Mouse (Mus musculus) limb, embryonic 12.5 days (tissue): ENCODE results near the gene Slco4c1. TPM values are rescaled to one million over a fixed set of nuclear protein-coding genes. Genes with fewer than 3 reads are reported as not detected.
A peak's percentile ranks its signal among the peaks of the same experiment; 100 is the strongest.

Experiments
- ATAC-seq: fragments of 200-750 bp; cut with Nextera tagmentation; 2 replicates; pipeline ENCODE4 v1.8.0; 2017; ENCODE audit warnings: low read depth, moderate TSS enrichment; ENCODE audit not compliant: insufficient number of reproducible peaks, insufficient read depth, low FRiP score, low TSS enrichment
- H3K27ac ChIP-seq: fragments of 300-500 bp; sonication (generic); 2 replicates; pipeline ENCODE4 v1.5.1; 2016; ENCODE audit warnings: mild to moderate bottlenecking, moderate library complexity
- H3K27me3 ChIP-seq: fragments of 300-500 bp; sonication (generic); 2 replicates; pipeline ENCODE4 v1.6.1; 2016; ENCODE audit warnings: mild to moderate bottlenecking, moderate library complexity
- H3K36me3 ChIP-seq: fragments of 300-500 bp; sonication (generic); 2 replicates; pipeline ENCODE4 v1.6.1; 2016; ENCODE audit warnings: mild to moderate bottlenecking, moderate library complexity
- H3K4me1 ChIP-seq: fragments of 300-500 bp; sonication (generic); replicated peaks from 2 replicates; pipeline ENCODE4 v1.6.1; 2016
- H3K4me2 ChIP-seq: fragments of 300-500 bp; sonication (generic); 2 replicates; pipeline ENCODE4 v1.6.1; 2016; ENCODE audit warnings: mild to moderate bottlenecking, moderate library complexity
- H3K4me3 ChIP-seq: fragments of 300-500 bp; sonication (generic); replicated peaks from 2 replicates; pipeline ENCODE4 v1.5.1; 2016; ENCODE audit warnings: mild to moderate bottlenecking
- H3K9ac ChIP-seq: fragments of 300-500 bp; sonication (generic); replicated peaks from 2 replicates; pipeline ENCODE4 v1.6.1; 2016; ENCODE audit warnings: mild to moderate bottlenecking, moderate library complexity
- H3K9me3 ChIP-seq: fragments of 300-500 bp; sonication (generic); 2 replicates; pipeline ENCODE4 v1.6.1; 2016; ENCODE audit warnings: mild to moderate bottlenecking, moderate library complexity
- WGBS: fragments of 180-500 bp; shearing (Covaris S2); methylation state at CpG from one replicate; pipeline ENCODE4 v1.1.7; 2016; 5-methylcytosine and 5-hydroxymethylcytosine counted together
- polyA plus RNA-seq: library from polyadenylated mRNA; unstranded; fragments of >200 nt; fragmentation: Nextera tagmentation; extraction: Ambion mirVana; gene quantifications from 2 replicates; pipeline ENCODE4 v1.2.1, GENCODE M21; 2016

The Slco4c1 gene
- polyA plus RNA-seq, 1 experiment from 2014 or later = 0.04 TPM

DNA sequence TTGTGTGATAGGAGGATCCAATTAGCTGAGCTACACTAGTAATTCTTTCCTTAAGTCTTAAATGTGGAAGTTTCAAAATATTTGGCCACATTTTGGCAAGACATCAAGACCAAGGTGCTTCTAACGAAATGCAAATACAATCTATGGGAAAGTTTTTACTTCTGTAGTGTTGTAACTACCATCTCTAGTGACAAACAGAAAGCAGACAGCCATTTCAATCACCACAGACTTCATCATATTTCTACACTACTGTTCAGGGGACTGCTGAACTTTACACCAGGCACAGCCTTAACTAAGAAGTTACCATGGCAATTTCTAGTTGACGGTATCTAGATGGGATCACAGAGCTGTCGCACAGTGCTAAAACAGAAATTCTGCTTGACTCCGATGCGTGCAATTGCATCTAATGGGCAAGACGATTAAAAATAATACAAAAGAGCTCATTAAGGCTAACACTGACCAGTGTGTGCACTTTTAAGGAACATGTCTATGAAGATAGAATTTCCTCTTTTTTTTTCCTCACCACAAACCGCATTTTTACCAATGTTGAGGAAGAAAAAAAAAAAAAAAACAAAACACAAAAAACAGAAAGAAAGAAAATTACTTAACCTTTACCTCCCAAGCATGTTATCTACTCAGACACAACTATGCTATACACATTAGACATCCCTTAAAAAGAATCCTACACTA lies 11.8 kb downstream of the Slco4c1 start:
- 88% methylated on average over 7 of the region's 7 CpGs for WGBS
- H3K9ac ChIP-seq = no peak overlapping the region
- H3K4me3 ChIP-seq = no peak overlapping the region
- no peak for ATAC-seq
- H3K4me2 ChIP-seq = no peak overlapping the region
- H3K27me3 ChIP-seq = no peaks in the 10 kb centered on the region
- H3K36me3 ChIP-seq = no peaks in the 10 kb centered on the region
- no peaks in the 10 kb centered on the region for H3K9me3 ChIP-seq
- H3K4me1 ChIP-seq = no peaks in the 10 kb centered on the region
- H3K27ac ChIP-seq = no peak overlapping the region

DNA sequence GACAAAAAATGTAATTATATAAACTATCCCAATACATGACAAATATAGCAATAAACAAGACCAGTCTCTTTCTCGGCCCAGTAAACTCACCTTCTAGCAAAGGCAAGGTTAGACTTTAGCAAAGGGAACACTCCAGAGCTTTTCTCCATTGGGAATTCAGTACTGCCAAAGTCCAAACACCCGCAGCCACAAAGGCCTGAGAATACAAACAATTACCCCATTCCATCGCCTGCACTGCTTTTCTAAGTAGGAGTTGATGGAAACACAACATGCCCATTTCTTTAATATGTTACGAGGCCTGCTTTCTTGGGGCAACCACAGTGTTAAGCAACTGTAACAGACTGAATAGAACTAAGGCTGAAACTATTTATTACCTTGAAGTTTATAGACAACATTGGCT lies 18.4 kb downstream of the Slco4c1 start:
- Histone ChIP-seq H3K4me2 (no peak overlapping the region), H3K9me3 (no peaks in the 10 kb centered on the region), H3K36me3 (no peaks in the 10 kb centered on the region), H3K4me1 (no peaks in the 10 kb centered on the region), H3K27ac (no peak overlapping the region), H3K9ac (no peak overlapping the region), H3K27me3 (no peaks in the 10 kb centered on the region), H3K4me3 (no peak overlapping the region)
- WGBS = 77% methylated on average over 4 of the region's 4 CpGs
- ATAC-seq = no peak

DNA sequence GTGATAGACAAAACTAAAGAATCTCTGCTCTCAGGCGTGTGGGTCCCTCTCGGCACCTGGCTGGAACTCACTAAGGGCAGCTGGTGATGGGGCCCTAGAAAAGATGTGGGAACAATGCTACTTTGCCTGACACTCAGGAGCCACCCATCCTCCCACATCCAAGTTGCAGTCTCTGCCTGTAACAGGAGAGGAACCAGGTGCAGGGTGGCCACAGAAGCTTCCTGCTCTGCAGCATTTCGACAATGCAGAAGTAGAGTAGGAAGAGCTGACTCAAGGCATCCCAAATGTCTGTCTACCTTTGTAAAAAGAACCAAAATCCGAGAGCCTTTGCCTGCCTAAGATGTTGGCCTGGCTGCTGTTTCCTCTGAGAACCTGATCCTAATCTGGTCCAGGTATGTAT lies 22.9 kb downstream of the Slco4c1 start:
- no peak overlapping the region for H3K9ac ChIP-seq
- 69% methylated on average over 4 of the region's 4 CpGs for WGBS
- ATAC-seq = no peak

DNA sequence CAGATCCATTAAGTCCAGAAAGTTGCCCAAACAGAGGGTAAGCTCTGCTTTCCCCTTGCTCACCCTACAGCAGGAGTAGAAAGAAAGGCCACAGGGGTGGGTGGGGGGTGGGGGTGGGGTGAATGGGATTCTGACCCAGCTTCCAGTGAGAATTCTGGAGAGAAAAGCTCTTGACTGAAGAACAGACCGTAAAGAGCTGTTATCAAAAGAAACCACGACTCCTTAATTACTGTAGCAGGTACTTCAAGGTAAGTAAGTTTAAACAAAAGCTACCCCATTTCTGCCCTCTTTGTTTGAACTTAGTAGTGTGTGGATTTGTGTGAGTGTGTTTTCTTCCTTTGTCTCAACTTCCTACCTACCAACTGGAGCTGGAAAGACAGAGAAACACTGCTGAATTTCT lies 23.4 kb downstream of the Slco4c1 start:
- H3K36me3 ChIP-seq = no peaks in the 10 kb centered on the region
- H3K4me3 ChIP-seq = no peak overlapping the region
- no peak overlapping the region for H3K27ac ChIP-seq
- no peaks in the 10 kb centered on the region for H3K4me1 ChIP-seq
- no peaks in the 10 kb centered on the region for H3K27me3 ChIP-seq
- no peak for ATAC-seq
- no peak overlapping the region for H3K4me2 ChIP-seq
- 45% methylated on average over 2 of the region's 2 CpGs for WGBS
- H3K9ac ChIP-seq = no peak overlapping the region
- H3K9me3 ChIP-seq = no peaks in the 10 kb centered on the region

More for the DNA sequence above, 22.9 kb downstream of the Slco4c1 start:
- no peaks in the 10 kb centered on the region for H3K4me1 ChIP-seq
- no peaks in the 10 kb centered on the region for H3K9me3 ChIP-seq
- H3K27ac ChIP-seq = no peak overlapping the region
- H3K27me3 ChIP-seq = no peaks in the 10 kb centered on the region
- H3K4me2 ChIP-seq = no peak overlapping the region
- no peaks in the 10 kb centered on the region for H3K36me3 ChIP-seq
- H3K4me3 ChIP-seq = no peak overlapping the region

DNA sequence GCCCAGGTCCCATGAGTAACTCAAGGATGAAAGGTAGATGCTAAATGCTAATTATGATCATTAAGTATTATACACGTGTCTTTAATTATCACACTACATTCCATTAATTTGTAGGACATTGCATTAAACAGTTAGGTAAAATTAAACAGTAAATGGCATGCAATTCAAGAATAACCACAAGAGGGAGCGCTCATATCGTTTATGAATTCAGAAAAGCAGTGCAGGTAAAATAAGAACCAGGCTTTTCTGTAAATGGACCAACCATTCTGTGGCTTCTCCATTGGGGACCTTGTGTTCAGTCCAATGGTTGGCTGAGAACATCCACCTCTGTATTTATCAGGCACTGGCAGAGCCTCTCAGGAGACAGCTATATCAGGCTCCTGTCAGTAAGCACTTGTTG lies 25.2 kb downstream of the Slco4c1 start:
- Histone ChIP-seq H3K36me3 (no peaks in the 10 kb centered on the region), H3K4me3 (no peak overlapping the region)
- 5% methylated on average over 3 of the region's 3 CpGs for WGBS

DNA sequence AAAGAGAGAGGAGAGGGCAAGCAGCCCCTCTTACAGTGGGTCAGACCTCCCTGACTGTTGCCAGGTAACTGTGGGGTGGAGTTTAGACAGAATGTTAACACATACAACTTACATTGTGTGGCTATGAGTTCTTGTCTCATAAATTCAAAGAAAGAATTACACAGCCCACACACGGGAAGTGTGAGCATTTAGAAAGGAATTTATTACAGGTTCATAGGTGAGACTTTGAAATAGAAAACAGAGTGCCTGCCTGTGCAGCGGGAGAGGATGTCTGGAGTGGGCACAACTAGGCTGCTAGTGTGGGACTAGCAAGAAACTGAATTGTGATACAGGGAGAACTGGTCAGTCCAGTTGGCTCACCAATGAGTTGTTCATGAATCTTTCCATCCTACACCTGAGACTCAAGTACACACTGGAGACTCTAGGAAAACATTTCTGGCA lies 66.7 kb downstream of the Slco4c1 start:
- Histone ChIP-seq H3K4me1 (0 out of 2 replicates have a peak, but pooled peaks cover 3% of the 10 kb centered on the region), H3K9ac (no peak overlapping the region), H3K27ac (no peak overlapping the region), H3K4me2 (no peak overlapping the region), H3K4me3 (no peak overlapping the region), H3K9me3 (no peaks in the 10 kb centered on the region), H3K36me3 (no peaks in the 10 kb centered on the region), H3K27me3 (no peaks in the 10 kb centered on the region)
- WGBS = 28% methylated on average over 2 of the region's 2 CpGs
- peak; percentile 81 for ATAC-seq

More for the DNA sequence above, 25.2 kb downstream of the Slco4c1 start:
- ATAC-seq = no peak
- no peaks in the 10 kb centered on the region for H3K9me3 ChIP-seq
- H3K4me1 ChIP-seq = no peaks in the 10 kb centered on the region
- no peak overlapping the region for H3K4me2 ChIP-seq
- H3K9ac ChIP-seq = no peak overlapping the region
- no peak overlapping the region for H3K27ac ChIP-seq
- no peaks in the 10 kb centered on the region for H3K27me3 ChIP-seq

DNA sequence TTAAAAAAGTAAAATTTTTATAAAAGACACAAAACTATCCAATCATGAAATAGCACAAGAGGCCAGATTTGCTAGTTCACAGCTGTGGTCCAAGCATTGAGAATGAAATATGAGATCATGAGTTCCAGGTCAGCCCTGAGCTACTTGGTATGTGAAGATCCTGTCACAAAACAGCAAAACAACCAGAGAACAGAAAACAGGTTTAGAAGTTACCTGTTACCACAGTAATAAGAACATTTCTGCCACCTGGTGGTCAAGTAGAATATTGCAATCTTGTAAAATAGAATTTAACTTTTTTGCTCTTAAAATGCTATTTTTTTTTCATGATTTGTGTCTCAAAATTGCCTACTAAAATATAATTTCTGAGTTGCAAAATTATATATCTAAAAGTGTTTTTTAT lies 70.4 kb downstream of the Slco4c1 start:
- Histone ChIP-seq H3K4me1 (0 out of 2 replicates have a peak, but pooled peaks cover 3% of the 10 kb centered on the region), H3K4me2 (no peak overlapping the region), H3K9me3 (no peaks in the 10 kb centered on the region), H3K27me3 (no peaks in the 10 kb centered on the region), H3K9ac (no peak overlapping the region), H3K27ac (no peak overlapping the region), H3K4me3 (no peak overlapping the region), H3K36me3 (no peaks in the 10 kb centered on the region)
- no peak for ATAC-seq

DNA sequence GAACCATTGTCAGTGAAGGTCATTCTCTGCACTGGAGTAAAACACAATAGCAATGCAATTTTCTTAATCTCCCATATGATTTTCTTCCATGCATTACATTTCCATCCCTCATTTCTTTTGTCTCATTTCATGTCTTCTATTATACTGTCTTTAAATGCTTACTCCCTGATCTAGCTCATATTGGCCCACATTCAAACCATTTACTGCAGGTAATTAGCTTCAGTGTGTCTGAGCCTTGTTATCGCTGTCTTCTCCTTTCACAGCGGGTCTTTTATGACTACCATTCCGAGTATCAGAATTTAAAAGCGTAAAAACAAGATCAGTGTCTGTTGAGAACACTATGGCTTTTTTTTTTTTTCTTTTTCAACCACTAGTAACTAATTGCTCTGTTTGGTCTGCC lies 77.3 kb downstream of the Slco4c1 start:
- no peak for ATAC-seq
- H3K4me1 ChIP-seq = no peaks in the 10 kb centered on the region

DNA sequence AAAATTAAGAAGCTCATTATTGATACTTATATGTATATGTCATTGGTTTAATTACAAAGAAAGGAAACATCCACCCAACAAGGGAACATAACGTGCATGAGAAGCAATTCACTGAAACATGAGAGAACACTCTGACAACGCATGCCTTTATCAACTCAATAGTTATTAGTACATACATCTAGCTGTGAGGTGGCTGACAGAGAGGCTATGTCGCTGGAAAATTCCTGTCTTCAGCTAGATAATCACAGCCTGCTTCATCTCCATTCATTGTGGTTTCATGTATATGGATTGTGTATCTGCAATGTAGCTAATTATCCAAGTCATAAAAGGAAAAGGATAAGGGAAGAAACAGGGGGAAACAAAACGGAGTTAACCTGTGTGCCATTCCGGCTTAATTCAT lies 77.7 kb downstream of the Slco4c1 start:
- ATAC-seq = no peak
- Histone ChIP-seq H3K9me3 (no peaks in the 10 kb centered on the region), H3K27me3 (no peaks in the 10 kb centered on the region)

More for the DNA sequence above, 77.3 kb downstream of the Slco4c1 start:
- H3K27ac ChIP-seq = no peak overlapping the region
- H3K36me3 ChIP-seq = no peaks in the 10 kb centered on the region
- H3K9ac ChIP-seq = no peak overlapping the region
- no peaks in the 10 kb centered on the region for H3K27me3 ChIP-seq
- H3K4me2 ChIP-seq = no peak overlapping the region
- no peaks in the 10 kb centered on the region for H3K9me3 ChIP-seq
- H3K4me3 ChIP-seq = no peak overlapping the region
- 55% methylated on average over 4 of the region's 4 CpGs for WGBS

DNA sequence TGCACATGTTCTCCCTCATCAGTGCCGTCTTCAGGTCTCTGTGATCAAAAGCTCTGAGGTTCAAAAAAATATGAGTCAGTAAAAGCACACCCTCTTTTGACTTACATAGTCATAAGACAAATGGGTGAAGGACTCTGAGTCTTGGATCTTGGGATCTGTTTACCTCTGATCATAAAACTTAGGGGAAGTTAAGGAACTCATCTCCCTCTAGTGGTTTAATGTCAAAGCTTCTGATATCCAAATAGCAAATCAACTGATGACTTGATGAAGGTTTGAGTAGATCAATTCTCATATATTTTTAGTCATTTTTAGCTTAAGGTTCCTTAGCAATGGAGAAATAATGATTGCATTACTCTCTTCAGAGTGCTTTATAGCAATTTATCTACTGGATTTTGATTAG lies 82.7 kb downstream of the Slco4c1 start:
- ATAC-seq = no peak

More for the DNA sequence above, 77.7 kb downstream of the Slco4c1 start:
- WGBS = 82% methylated on average over 5 of the region's 5 CpGs
- Histone ChIP-seq H3K4me2 (no peak overlapping the region), H3K4me1 (no peaks in the 10 kb centered on the region), H3K4me3 (no peak overlapping the region), H3K27ac (no peak overlapping the region), H3K9ac (no peak overlapping the region), H3K36me3 (no peaks in the 10 kb centered on the region)

DNA sequence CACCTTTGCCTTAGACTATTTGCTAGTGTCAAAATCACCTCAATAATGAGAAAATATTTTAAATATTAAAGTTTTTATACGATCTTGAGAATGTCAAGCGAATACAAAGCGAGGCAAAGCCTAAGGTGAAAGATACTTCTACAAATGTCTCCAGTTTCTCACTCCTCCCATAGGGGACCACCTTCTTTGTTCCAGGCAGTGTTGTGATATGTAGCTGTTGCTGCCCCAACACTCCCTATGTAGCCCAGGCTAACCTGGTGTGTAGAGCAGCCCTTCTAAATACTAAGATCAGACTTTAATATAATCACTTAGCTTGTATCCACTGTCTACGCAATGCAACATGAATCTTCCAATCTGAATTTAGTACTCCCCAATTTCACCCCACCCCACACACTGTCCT lies 97.8 kb downstream of the Slco4c1 start:
- Histone ChIP-seq H3K4me3 (no peak overlapping the region), H3K27me3 (no peaks in the 10 kb centered on the region), H3K9ac (no peak overlapping the region), H3K4me1 (no peaks in the 10 kb centered on the region), H3K36me3 (no peaks in the 10 kb centered on the region), H3K4me2 (no peak overlapping the region), H3K27ac (no peak overlapping the region), H3K9me3 (no peaks in the 10 kb centered on the region)
- WGBS = 98% methylated on average over 4 of the region's 4 CpGs
- no peak for ATAC-seq

More for the DNA sequence above, 82.7 kb downstream of the Slco4c1 start:
- 83% methylated on average over 1 of the region's 1 CpGs for WGBS
- H3K27ac ChIP-seq = no peak overlapping the region
- no peaks in the 10 kb centered on the region for H3K9me3 ChIP-seq
- H3K4me2 ChIP-seq = no peak overlapping the region
- no peaks in the 10 kb centered on the region for H3K36me3 ChIP-seq
- no peak overlapping the region for H3K9ac ChIP-seq
- no peaks in the 10 kb centered on the region for H3K4me1 ChIP-seq
- H3K4me3 ChIP-seq = no peak overlapping the region
- H3K27me3 ChIP-seq = no peaks in the 10 kb centered on the region

DNA sequence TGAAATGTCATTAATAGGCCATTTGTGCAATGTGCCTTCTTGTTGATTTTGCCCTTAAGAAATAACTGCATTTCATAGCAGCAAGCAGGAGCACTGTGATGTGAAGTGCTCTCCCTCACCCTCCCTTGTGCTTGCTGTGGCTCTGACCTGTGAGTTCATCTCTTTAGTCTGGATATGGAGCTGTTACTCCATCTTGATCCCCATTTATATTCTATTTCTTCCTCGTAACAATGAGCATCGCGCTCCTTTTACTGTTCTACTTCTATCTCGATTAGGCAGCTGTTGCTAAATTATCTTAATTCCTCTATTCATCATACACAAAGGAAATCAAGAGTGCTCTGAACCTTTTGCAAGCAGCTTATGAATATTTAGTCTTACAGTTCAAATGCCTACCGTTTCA lies 98.3 kb downstream of the Slco4c1 start:
- H3K4me2 ChIP-seq = no peak overlapping the region
- no peaks in the 10 kb centered on the region for H3K27me3 ChIP-seq
- H3K9ac ChIP-seq = no peak overlapping the region
- H3K27ac ChIP-seq = no peak overlapping the region
- no peak overlapping the region for H3K4me3 ChIP-seq
- H3K4me1 ChIP-seq = no peaks in the 10 kb centered on the region
- WGBS = 88% methylated on average over 5 of the region's 5 CpGs
- ATAC-seq = no peak
- no peaks in the 10 kb centered on the region for H3K36me3 ChIP-seq
- no peaks in the 10 kb centered on the region for H3K9me3 ChIP-seq
